Mouse (Mus musculus) G1E (cell line): ENCODE data around the gene Mast3. TPM values are rescaled to one million over a fixed set of nuclear protein-coding genes. Genes with fewer than 3 reads are reported as not detected.

Source experiments
- ATAC-seq: 2 replicates; pipeline ENCODE4 v1.8.0; 2016; ENCODE audit warnings: mild to moderate bottlenecking; ENCODE audit not compliant: insufficient number of reproducible peaks, poor library complexity, low FRiP score, severe bottlenecking; ENCODE audit errors: extremely low read depth
- DNase-seq: peaks from one replicate; pipeline ENCODE4 v3.0.0; 2012; ENCODE audit warnings: low spot score
- H3K27me3 ChIP-seq: 2 replicates; pipeline ENCODE4 v1.6.1; 2012; ENCODE audit warnings: mild to moderate bottlenecking, low read length, inconsistent platforms; ENCODE audit not compliant: insufficient read depth
- H3K36me3 ChIP-seq: replicated peaks from 2 replicates; pipeline ENCODE3; 2012; ENCODE audit warnings: mild to moderate bottlenecking, inconsistent platforms
- H3K4me1 ChIP-seq: 2 replicates; pipeline ENCODE4 v1.6.1; 2012; ENCODE audit warnings: low read depth, low read length, inconsistent platforms, mixed read lengths; ENCODE audit not compliant: insufficient read depth
- H3K4me3 ChIP-seq: 2 replicates; pipeline ENCODE4 v1.5.1; 2012; ENCODE audit warnings: low read depth, mild to moderate bottlenecking, inconsistent platforms, low read length, moderate library complexity, mixed read lengths
- H3K9me3 ChIP-seq: replicated peaks from 2 replicates; pipeline ENCODE4 v1.6.1; 2012; ENCODE audit warnings: inconsistent platforms
- CTCF ChIP-seq: IDR thresholded peaks from 2 replicates; pipeline ENCODE4 v1.5.1; 2012; ENCODE audit warnings: low read depth, low read length, inconsistent platforms, mixed read lengths
- GATA1 ChIP-seq: IDR thresholded peaks from 2 replicates; pipeline ENCODE4 v1.6.1; 2012; ENCODE audit warnings: borderline replicate concordance, low read length, inconsistent platforms, mixed read lengths
- GATA2 ChIP-seq: IDR thresholded peaks from 2 replicates; pipeline ENCODE4 v1.6.1; 2012; ENCODE audit warnings: low read depth, low read length, inconsistent platforms, borderline replicate concordance
- POLR2AphosphoS5 ChIP-seq: IDR thresholded peaks from 2 replicates; pipeline ENCODE4 v1.6.1; 2012; ENCODE audit warnings: low read depth, low read length, inconsistent platforms; ENCODE audit not compliant: insufficient replicate concordance
- TAL1 ChIP-seq: conservative IDR thresholded peaks from 2 replicates; pipeline ENCODE4 v1.6.1; 2012; ENCODE audit warnings: low read depth, low read length, inconsistent platforms, mixed read lengths
- polyA plus RNA-seq: library from polyadenylated mRNA; stranded (reverse); fragments of >175 nt; gene quantifications from 2 replicates; pipeline ENCODE4 v1.2.3, GENCODE M21; 2012
- total RNA-seq, 2 experiments: library from RNA; stranded (forward) in 1 of 2; stranded (reverse) in 1 of 2; fragments of 200-1000 nt in 1 of 2; fragments of >200 nt in 1 of 2; fragmentation: Nextera tagmentation in 1 of 2; gene quantifications; 2 replicates each; pipeline ENCODE4 v1.2.3; 2014 to 2017

Mast3 gene
- total and polyA plus RNA-seq, 3 experiments = 15.7 to 323 (median 79.8) TPM

DNA sequence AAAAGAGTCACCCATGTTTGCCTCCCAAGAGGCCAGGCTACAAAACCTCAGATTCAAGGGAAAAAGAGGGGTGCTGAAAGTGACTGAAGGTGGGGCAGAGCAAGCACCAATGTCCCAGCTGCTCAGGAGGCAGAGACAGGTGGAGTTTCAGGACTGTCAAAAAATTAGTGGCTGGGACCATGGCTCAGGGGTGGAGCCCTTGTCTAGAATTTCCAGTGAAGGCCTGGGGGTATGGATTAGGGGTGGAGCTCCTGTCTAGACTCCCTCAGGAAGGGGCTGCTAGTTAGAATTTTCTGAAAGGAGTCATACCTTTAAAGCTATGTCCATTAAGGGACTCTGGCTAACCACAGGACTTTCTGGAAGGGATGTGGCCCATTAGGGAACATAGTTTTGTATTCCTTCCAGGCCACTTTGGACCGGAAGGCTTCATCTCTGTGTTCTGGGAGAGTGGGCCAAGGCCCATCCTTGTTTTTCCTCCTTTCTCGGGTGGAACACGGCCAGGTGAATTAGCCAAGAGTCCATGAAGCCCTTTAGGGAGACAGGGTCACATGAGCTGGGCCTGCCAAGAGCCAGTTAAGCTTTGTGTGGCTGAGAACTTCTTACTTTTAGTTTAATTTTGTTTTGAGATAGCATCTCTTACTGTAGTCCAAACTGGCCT, 44.6 kb upstream of the Mast3 start:
- ATAC-seq (no peak), DNase-seq (no peak)
- no peak for TF ChIP-seq CTCF
- no peak for TF ChIP-seq GATA1
- TF ChIP-seq GATA2 = no peak
- no peak for TF ChIP-seq TAL1
- TF ChIP-seq POLR2AphosphoS5 = no peak
- Histone ChIP-seq H3K4me1 (peaks cover 38% of the 10 kb centered on the region), H3K4me3 (no peak overlapping the region), H3K36me3 (no peaks in the 10 kb centered on the region), H3K27me3 (peaks cover 76% of the 10 kb centered on the region), H3K9me3 (no peaks in the 10 kb centered on the region)

- Histone ChIP-seq H3K9me3 (no peaks in the 10 kb centered on the region), H3K4me1 (peaks cover 50% of the 10 kb centered on the region), H3K36me3 (no peaks in the 10 kb centered on the region), H3K4me3 (no peak overlapping the region), H3K27me3 (peaks cover 58% of the 10 kb centered on the region)
- DNase-seq = no peak
- TF ChIP-seq POLR2AphosphoS5 (no peak), GATA1 (no peak), TAL1 (no peak), GATA2 (no peak), CTCF (no peak)
- ATAC-seq = no peak
Observed at GRCm38 (mm10) chr8:70846371-70847154, 41.7 kb upstream of the Mast3 start.

DNA sequence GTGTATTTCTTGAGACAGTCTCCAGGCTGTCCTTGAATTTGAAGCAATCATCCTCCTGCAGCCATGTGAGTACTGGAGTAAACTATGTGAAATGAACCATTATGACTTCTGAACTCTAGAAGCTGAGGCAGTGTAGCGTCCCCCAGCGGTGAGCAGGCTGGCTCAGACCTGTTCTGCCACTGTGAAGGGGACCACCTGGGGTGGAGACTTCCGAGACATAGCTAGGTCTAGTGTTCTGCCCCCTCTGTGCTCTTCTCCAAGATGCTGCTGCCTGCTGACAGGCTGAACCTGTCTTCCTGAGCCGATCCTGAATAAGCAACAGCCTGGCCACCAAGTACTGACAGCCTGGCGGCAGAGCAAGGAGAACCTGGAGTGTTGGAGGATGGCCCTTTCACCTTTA, 40.3 kb upstream of the Mast3 start:
- ATAC-seq (no peak), DNase-seq (no peak)
- Histone ChIP-seq H3K27me3 (peaks cover 44% of the 10 kb centered on the region), H3K4me1 (peaks cover 58% of the 10 kb centered on the region), H3K9me3 (no peaks in the 10 kb centered on the region), H3K36me3 (no peaks in the 10 kb centered on the region), H3K4me3 (no peak overlapping the region)
- TF ChIP-seq GATA1 (no peak), POLR2AphosphoS5 (no peak), CTCF (no peak), TAL1 (no peak), GATA2 (no peak)

DNA sequence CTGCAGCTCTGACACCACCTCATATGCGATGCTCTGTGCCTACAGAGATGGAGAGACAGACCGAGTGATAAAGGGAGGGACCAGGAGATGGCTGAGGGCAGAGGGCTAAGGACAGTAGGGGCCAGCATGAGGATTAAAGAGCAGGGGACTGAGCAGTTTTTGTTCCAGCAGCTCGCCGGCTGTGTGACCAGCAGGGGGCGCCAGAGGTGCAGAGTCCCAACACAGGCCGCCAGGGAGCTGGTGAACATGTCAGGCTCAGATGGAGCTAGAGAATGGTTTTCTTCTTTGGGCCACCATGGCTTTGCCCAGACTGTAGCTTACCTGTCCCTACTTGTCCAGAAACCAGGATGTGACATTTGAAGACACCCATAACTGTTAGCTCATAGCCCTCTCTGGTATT, 39.7 kb upstream of the Mast3 start:
- Histone ChIP-seq H3K4me1 (peaks cover 60% of the 10 kb centered on the region), H3K27me3 (peaks cover 38% of the 10 kb centered on the region), H3K4me3 (peak overlapping the region; percentile 31; the same call in 1 of the 2 replicates), H3K36me3 (no peaks in the 10 kb centered on the region), H3K9me3 (no peaks in the 10 kb centered on the region)
- TF ChIP-seq GATA1 (no peak), GATA2 (no peak), CTCF (peak; percentile 87)
- DNase-seq (peak; percentile 82), ATAC-seq (no peak)

- H3K27me3 ChIP-seq = peaks cover 33% of the 10 kb centered on the region
- peaks cover 60% of the 10 kb centered on the region for H3K4me1 ChIP-seq
Observed at GRCm38 (mm10) chr8:70843941-70844340, 39.1 kb upstream of the Mast3 start.

DNA sequence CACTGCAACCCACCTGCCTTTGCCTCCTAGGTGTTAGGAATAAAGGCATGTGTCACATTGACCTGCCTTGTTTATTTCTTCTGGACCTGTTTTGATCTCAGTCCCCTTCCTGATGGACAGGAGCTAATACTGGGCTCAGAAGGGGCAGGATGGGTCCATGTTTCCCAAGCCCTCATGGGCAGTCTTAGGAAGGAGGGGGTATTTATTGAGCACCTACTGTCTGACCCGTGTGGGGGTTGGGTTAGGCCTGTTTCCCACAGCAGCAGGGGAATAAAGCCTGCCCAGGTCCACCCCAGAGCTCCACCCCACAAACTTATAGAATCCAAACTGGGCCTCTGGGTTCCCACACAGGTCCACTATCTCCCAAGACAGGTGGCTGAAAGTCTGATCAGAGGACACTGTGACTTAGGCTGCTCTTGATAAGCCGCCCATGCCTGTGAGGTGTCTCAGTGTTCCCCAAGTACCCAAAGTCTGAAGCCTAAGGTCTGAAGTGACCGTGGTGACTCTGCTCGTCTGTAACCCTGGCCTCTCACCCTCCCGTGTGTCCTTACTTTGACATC, 38.4 kb upstream of the Mast3 start:
- peak; percentile 27; the same call in 1 of the 2 replicates for TF ChIP-seq TAL1
- no peak for TF ChIP-seq CTCF
- ATAC-seq (no peak), DNase-seq (no peak)
- no peaks in the 10 kb centered on the region for H3K9me3 ChIP-seq
- peaks cover 26% of the 10 kb centered on the region for H3K27me3 ChIP-seq
- no peak overlapping the region for H3K4me3 ChIP-seq
- H3K4me1 ChIP-seq = peaks cover 66% of the 10 kb centered on the region
- H3K36me3 ChIP-seq = no peaks in the 10 kb centered on the region

More at GRCm38 (mm10) chr8:70843941-70844340, 39.1 kb upstream of the Mast3 start:
- DNase-seq (no peak), ATAC-seq (no peak)
- Histone ChIP-seq H3K36me3 (no peaks in the 10 kb centered on the region), H3K9me3 (no peaks in the 10 kb centered on the region), H3K4me3 (peak overlapping the region; percentile 31; the same call in 1 of the 2 replicates)
- TF ChIP-seq CTCF = no peak
- no peak for TF ChIP-seq GATA1
